Mouse (Mus musculus): ENCODE results near the gene Adh5. TPM values are rescaled to one million over a fixed set of nuclear protein-coding genes. Genes with fewer than 3 reads are reported as not detected.

Adh5 gene
- total and polyA plus RNA-seq, 2 experiments from 2014 or later: 150 to 230 TPM

DNA sequence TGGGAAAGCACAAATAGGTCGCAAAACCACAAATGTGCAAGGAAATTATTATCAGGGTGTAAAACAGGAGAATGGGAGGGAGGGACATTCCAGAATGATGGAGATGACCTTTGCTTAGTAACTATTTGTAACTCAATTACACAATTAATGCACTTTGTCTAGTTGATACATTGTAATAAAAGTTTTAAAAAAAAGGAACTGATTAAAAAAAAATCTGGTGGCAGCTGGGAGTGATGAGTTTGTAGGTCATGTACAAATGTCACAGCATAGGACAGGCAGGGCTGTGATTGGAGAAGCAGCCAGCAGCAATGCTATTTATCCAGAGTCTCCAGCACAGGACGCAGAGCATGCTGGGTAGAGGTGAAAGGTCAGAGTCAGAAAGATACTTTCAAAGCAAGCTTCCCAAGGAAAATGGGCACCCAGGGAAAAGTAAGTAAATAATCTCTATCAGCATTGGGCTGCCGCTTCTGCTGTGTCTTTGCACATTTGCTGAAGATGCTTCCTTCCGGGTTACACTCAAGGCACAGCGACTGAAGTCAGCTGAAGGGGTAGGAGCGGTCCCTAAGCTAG, 27.7 kb upstream of the Adh5 start, which contains the start of gene Adh4:
TSS of gene Adh4 (plus strand) at position 346 of the 570 bp plus-strand sequence.
- no peaks in the 10 kb centered on the region for H3K27me3 ChIP-seq (ENCODE audit: insufficient read depth, low read length)
- no peak for ATAC-seq
- WGBS: 78% methylated on average over 6 of the region's 6 CpGs
- no peaks in the 10 kb centered on the region for H3K36me3 ChIP-seq (ENCODE audit: insufficient read depth)
- no peaks in the 10 kb centered on the region for H3K9me3 ChIP-seq (ENCODE audit: low read length)
- no peak within 1 kb of the TSS for H3K9ac ChIP-seq
- H3K27ac ChIP-seq (ENCODE audit: low read depth, low read length): no peak within 1 kb of the TSS
- H3K4me2 ChIP-seq (ENCODE audit: low read depth): no peak within 1 kb of the TSS
- no peaks in the 10 kb centered on the region for H3K4me1 ChIP-seq (ENCODE audit: insufficient read depth)
- TF ChIP-seq CTCF (IDR thresholded peaks at IDR 0.05; ENCODE audit: low read depth): no peak
- H3K4me3 ChIP-seq (ENCODE audit: low read depth, low read length): no peak within 1 kb of the TSS
- DNase-seq: no peak

DNA sequence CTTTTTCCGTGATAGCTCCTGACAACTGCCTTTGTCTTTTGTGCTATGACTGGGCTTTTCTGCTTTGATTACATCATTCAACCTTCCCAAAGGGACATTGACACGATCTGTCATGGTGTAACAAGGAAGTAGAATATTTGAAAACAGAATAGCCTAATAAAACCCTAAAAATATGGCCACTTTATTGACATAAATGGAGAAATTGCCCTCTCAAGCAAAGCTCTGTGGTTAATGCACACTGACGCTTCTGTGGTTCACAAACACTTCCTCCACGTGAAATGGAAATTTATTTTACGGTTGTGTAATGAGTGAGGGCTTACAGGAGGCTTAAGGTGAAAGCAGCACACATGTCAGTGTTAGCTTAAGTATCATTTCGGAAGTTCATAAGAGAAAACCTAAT, 23.5 kb upstream of the Adh5 start:
- Histone ChIP-seq H3K27me3 (ENCODE audit: insufficient read depth, low read length) (no peaks in the 10 kb centered on the region), H3K9ac (no peak overlapping the region), H3K4me2 (ENCODE audit: low read depth) (no peak overlapping the region), H3K4me1 (ENCODE audit: insufficient read depth) (no peaks in the 10 kb centered on the region), H3K36me3 (ENCODE audit: insufficient read depth) (no peaks in the 10 kb centered on the region), H3K4me3 (ENCODE audit: low read depth, low read length) (no peak overlapping the region), H3K9me3 (ENCODE audit: low read length) (no peaks in the 10 kb centered on the region), H3K27ac (ENCODE audit: low read depth, low read length) (no peak overlapping the region)
- ATAC-seq (no peak), DNase-seq (no peak)
- no peak for TF ChIP-seq CTCF (IDR thresholded peaks at IDR 0.05; ENCODE audit: low read depth)
- 81% methylated on average over 6 of the region's 6 CpGs for WGBS

DNA sequence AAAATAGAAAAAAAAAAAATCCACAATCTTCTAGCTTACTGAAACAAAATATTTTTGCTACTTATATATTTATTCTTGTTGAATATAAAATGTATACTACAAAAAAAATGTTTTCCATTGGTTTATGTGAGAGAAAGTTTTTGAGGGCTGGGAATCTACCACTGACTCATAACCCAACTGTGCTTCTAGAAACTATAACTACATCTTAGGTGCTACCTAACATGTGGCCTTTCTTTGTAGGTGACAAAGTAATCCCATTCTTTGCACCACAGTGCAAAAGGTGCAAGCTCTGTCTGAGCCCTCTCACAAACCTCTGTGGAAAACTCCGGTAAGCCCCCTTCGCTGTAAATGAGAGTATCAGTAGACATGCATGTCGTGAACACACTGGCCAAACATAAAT, 22.5 kb upstream of the Adh5 start:
- ATAC-seq (no peak), DNase-seq (no peak)
- TF ChIP-seq CTCF (IDR thresholded peaks at IDR 0.05; ENCODE audit: low read depth): no peak
- Histone ChIP-seq H3K4me3 (ENCODE audit: low read depth, low read length) (no peak overlapping the region), H3K4me1 (ENCODE audit: insufficient read depth) (no peaks in the 10 kb centered on the region), H3K9ac (no peak overlapping the region), H3K27ac (ENCODE audit: low read depth, low read length) (no peak overlapping the region), H3K27me3 (ENCODE audit: insufficient read depth, low read length) (no peaks in the 10 kb centered on the region), H3K36me3 (ENCODE audit: insufficient read depth) (no peaks in the 10 kb centered on the region), H3K9me3 (ENCODE audit: low read length) (no peaks in the 10 kb centered on the region), H3K4me2 (ENCODE audit: low read depth) (no peak overlapping the region)
- 94% methylated on average over 3 of the region's 3 CpGs for WGBS

DNA sequence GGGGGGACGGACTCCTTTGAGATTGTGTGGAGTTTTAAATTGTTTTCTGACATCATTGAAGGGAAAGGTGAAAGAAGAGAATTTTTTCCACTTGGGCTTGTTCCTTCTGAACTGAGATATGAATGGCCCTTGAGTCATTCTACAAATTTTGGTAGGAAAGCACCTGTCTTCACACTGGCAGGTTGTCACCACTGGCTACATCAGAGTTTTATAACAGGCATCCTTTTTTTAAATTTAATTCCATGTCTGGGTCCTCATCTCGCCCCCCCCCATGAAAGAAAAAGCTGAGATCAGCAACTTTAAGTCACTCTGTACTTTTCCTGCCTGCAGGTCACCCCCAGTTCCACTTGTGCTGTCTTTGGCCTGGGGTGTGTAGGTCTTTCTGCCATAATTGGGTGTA, 19.2 kb upstream of the Adh5 start:
- Histone ChIP-seq H3K4me3 (ENCODE audit: low read depth, low read length) (no peak overlapping the region), H3K9me3 (ENCODE audit: low read length) (no peaks in the 10 kb centered on the region), H3K4me1 (ENCODE audit: insufficient read depth) (no peaks in the 10 kb centered on the region), H3K27me3 (ENCODE audit: insufficient read depth, low read length) (no peaks in the 10 kb centered on the region), H3K9ac (no peak overlapping the region), H3K36me3 (ENCODE audit: insufficient read depth) (no peaks in the 10 kb centered on the region), H3K27ac (ENCODE audit: low read depth, low read length) (no peak overlapping the region), H3K4me2 (ENCODE audit: low read depth) (no peak overlapping the region)
- no peak for ATAC-seq
- no peak for DNase-seq
- 70% methylated on average over 2 of the region's 2 CpGs for WGBS
- no peak for TF ChIP-seq CTCF (IDR thresholded peaks at IDR 0.05; ENCODE audit: low read depth)

DNA sequence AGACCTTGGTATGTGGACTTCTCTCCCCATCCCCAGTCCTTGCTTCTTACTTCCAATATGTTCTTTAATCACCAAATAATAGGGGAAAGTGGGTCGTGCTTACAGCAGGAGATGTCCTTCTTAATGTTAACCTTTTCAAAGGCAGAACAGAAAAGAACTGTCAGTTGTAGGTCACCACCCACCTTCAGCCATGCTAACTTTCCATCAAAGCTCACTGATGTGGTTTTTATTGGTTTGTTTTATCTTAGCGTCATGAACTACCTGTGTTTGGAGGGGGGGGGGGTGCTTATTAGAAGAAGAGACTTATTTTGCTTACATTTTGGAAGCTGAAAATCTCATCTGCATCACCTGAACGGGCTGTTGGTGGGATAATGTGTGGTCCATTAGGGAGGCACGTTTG, 18.6 kb upstream of the Adh5 start:
- no peak for TF ChIP-seq CTCF (IDR thresholded peaks at IDR 0.05; ENCODE audit: low read depth)
- Histone ChIP-seq H3K4me3 (ENCODE audit: low read depth, low read length) (no peak overlapping the region), H3K27ac (ENCODE audit: low read depth, low read length) (no peak overlapping the region), H3K4me1 (ENCODE audit: insufficient read depth) (no peaks in the 10 kb centered on the region), H3K27me3 (ENCODE audit: insufficient read depth, low read length) (no peaks in the 10 kb centered on the region), H3K4me2 (ENCODE audit: low read depth) (no peak overlapping the region), H3K36me3 (ENCODE audit: insufficient read depth) (no peaks in the 10 kb centered on the region), H3K9me3 (ENCODE audit: low read length) (no peaks in the 10 kb centered on the region), H3K9ac (no peak overlapping the region)
- ATAC-seq (no peak), DNase-seq (no peak)
- WGBS: 62% methylated on average over 4 of the region's 4 CpGs

DNA sequence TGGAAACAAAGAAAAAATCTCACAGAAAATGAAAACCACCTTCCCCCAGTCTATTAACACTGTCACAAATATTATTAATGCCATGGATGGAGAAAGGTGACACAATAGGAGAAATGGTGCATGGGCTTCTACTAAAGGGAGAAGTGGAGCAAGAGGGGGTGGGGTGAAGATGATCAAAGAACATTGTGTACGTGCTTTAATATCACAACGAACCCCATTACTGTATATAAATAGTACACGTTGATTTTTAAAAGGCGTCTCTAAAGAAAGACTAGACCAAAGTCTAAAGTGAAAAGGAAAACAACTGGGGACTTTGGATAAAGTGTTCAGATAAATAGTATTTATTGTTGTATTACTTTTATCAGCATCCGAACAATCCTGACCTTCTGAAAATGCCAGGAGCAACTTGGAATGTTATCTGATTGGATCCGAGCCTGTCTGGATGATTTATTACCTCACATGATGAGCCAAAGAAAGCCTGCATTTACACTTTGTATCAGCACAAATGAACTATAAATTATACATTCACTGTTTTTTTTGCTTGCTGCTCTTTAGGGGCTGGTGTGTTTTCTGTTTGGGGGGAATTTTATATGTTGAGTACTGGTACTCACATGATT, 12.4 kb upstream of the Adh5 start:
- no peak overlapping the region for H3K4me3 ChIP-seq (ENCODE audit: low read depth, low read length)

DNA sequence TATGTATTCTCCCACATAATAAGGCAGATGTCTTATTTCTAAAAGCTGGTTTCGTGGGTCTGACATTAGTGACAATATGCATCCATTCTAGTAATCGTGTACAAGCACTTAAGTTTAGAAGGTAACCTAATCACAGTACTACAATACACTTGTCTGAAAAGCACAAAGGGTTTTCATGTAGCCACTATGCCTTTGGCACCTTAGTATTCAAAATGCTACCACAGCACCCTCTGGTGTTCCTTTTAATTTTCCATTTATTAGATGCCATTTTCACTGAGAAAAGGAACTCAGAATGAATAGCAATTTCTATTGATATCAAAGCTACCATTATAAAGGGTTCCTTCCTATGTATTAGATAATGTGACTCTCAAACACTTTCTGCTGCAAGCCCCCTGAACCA, 11.1 kb upstream of the Adh5 start:
- 56% methylated on average over 2 of the region's 2 CpGs for WGBS
- Histone ChIP-seq H3K36me3 (ENCODE audit: insufficient read depth) (no peaks in the 10 kb centered on the region), H3K27me3 (ENCODE audit: insufficient read depth, low read length) (no peaks in the 10 kb centered on the region), H3K27ac (ENCODE audit: low read depth, low read length) (no peak overlapping the region), H3K9ac (no peak overlapping the region), H3K9me3 (ENCODE audit: low read length) (no peaks in the 10 kb centered on the region), H3K4me3 (ENCODE audit: low read depth, low read length) (no peak overlapping the region), H3K4me1 (ENCODE audit: insufficient read depth) (no peaks in the 10 kb centered on the region), H3K4me2 (ENCODE audit: low read depth) (no peak overlapping the region)
- TF ChIP-seq CTCF (IDR thresholded peaks at IDR 0.05; ENCODE audit: low read depth): peak; percentile 72
- ATAC-seq (peak; percentile 55; the same call in 1 of the 2 replicates), DNase-seq (peak; percentile 73)

More for the DNA sequence above, 12.4 kb upstream of the Adh5 start:
- H3K27me3 ChIP-seq (ENCODE audit: insufficient read depth, low read length): no peaks in the 10 kb centered on the region
- WGBS: 88% methylated on average over 6 of the region's 6 CpGs
- no peak overlapping the region for H3K9ac ChIP-seq
- no peaks in the 10 kb centered on the region for H3K4me1 ChIP-seq (ENCODE audit: insufficient read depth)
- no peaks in the 10 kb centered on the region for H3K9me3 ChIP-seq (ENCODE audit: low read length)
- ATAC-seq (no peak), DNase-seq (no peak)
- no peaks in the 10 kb centered on the region for H3K36me3 ChIP-seq (ENCODE audit: insufficient read depth)
- H3K4me2 ChIP-seq (ENCODE audit: low read depth): no peak overlapping the region
- no peak for TF ChIP-seq CTCF (IDR thresholded peaks at IDR 0.05; ENCODE audit: low read depth)
- H3K27ac ChIP-seq (ENCODE audit: low read depth, low read length): no peak overlapping the region
